Mouse (Mus musculus): ENCODE results near the gene P2ry14.
"Not testable (repeated sequence)": the region's sequence is repeated elsewhere in the genome, so short reads cannot be mapped to it uniquely, and the experiment has no call there.

P2ry14 gene

DNA sequence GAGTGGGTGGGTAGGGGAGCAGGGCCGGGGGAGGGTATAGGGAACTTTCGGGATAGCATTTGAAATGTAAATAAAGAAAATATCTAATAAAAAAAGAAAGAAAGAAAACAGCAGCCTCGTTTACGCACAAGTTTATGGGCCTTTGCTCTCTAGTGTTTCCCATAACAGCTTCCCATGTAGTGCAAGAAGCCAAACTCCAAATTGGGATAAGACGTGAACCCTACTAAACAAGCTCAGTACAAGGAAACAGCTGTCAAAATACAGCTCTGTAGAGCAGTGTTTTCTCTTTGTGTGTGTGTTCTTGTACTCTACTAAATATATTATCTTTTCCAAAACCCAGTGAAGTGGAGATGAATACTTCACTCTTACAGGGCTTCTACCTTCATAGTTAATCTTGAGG, 8.2 kb downstream of the P2ry14 start:
- no peak for DNase-seq (ENCODE audit: low read depth, low spot score)

DNA sequence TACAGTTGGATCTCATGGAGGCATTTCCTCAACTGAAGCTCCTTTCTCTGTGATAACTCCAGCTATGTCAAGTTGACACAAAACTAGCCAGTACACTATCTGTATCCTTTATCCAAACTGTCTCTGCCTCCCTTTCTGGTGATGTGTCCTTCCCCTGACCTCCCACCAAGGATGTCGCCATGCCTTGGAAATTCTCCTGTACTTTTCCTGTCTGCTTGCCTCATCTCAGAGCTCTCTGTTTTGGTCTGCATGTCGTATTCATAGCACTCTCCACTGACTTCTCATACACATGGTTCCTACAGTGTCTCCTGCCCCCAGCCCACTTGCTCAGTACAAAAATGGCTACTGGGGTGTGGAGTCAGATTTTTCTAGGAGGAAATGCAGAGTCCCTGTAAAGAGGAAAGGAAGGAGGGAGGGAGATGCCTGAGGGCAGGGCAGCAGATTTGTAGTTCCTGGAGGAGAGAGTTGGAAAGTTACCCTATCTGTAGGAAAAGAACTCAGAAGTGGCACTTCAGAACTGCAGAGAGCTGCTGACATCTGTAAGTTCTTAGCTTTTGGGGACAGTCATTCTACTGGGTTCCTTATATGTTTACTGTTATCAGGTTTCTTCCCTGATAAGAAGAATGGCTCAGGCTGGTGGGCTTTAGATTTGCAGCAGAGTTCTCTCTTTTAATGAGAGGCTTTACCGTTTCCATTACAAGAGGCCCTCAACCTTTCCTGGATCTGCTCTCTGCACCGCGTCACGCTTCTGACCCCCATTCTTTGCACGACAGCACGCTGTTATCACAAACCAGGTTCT, 11.7 kb downstream of the P2ry14 start:
- DNase-seq (ENCODE audit: low read depth, low spot score) = no peak

DNA sequence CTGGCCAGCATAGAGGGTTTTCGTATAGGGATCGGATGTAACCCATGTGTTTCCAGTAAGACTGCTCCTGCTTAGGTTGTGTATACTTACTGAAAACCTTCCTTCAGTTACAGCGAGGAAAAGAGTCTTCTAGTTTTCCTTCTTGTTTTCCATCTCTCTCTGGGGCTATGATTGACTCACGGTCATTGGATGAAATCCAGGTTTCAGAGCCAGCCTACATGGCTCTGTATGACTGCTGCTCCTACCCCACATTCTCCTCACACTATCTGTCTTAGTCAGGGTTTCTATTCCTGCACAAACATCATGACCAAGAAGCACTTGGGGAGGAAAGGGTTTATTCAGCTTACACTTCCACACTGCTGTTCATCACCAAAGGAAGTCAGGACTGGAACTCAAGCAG, 12.5 kb downstream of the P2ry14 start:
- DNase-seq (ENCODE audit: low read depth, low spot score) = not testable (repeated sequence)

DNA sequence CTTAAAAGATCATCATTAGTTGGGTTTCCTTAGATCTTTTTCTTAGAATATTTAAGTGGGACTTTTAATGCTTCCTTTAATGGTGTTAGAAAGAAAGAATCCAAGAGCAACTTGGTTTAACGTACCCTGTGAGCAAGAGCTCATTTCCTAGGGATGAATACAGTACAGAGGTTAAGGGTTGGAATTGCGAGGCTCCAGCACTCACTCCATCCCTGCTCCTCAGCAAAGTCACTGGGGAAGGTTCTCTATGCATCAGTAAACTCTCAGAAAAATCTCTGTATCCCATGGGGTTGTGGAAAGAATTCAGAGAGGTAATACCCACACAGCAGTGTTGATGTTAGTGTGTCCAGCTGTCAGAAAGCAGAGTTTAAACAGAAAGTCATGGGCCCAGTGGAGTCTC, 13.3 kb downstream of the P2ry14 start:
- no peak for DNase-seq (ENCODE audit: low read depth, low spot score)

DNA sequence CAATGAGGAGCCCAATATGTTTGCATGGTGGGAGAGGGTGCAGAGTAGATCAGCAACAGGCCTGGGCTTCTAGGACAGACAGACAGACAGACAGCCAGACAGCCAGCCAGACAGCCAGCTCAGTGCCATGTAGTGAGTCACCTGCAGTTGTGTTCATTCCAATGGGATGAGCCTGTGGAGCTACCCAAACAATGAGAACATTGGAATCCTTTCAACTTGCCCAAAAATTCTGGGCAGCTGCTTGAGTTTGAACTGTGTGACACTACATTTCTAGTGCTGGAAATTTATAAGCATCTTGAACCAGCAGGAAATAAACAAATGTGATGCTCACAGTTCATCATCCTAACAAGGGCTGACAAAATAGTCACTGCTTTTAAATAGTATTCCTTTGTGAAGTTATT, 13.8 kb downstream of the P2ry14 start:
- no peak for DNase-seq (ENCODE audit: low read depth, low spot score)

DNA sequence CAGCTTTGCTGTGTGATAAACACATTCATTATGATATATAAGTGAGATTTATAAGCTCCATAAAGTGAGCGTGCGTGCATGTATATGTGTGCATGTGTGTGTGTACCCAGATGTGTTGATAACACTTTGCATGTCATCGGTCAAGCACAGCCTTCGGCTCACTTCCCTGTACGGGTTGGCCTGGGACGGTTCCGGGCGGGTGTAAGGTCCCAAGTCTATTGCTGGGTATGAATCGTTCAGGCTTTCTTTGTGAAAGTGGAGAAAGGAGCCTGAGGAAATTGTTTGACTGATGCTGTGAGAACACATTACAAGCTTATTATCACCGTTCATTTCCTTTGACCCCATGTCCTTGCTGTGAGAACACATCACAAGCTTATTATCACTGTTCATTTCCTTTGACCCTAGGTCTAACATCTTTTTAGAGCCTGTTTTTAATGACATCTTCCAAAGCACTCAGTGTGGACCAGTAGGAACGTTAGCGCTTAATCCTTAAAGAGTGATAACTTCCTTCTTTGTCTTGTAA, 14.4 kb downstream of the P2ry14 start:
- no peak for DNase-seq (ENCODE audit: low read depth, low spot score)

DNA sequence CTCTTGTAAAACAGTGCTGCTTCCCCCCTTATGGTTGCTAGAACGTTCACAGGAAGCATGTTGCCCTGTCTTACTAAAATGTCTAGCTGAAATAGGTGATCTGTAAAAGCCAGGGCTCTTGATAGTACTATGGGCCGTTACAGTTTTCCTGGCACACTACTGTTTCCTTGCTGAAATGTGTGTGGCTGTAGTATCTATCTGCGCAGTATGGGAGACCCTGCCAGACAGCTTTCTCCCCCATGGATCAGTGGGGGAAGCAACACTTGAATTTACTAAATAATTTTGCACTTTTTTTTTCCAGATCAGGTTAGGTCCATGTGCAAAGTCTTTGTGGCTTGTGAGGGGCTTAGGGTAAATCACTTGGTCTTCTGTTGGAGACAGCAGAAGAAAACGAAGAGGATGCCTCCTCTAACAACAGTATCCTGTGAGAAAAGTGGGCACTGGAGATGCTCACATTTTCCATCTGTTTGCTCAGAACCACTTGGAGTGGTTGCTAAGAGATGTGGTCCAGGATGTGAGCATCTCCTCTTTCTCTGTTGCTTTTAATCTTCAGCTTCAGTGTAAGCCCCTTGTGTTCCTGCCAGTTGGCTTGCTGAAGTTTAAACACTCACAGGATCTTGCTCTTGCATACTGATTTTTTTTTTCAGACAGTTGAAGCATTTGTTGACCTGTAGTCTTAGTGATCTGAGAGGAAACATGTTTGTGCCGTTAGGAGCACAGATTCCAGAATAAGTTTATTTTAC, 17.3 kb downstream of the P2ry14 start:
- no peak for DNase-seq (ENCODE audit: low read depth, low spot score)

DNA sequence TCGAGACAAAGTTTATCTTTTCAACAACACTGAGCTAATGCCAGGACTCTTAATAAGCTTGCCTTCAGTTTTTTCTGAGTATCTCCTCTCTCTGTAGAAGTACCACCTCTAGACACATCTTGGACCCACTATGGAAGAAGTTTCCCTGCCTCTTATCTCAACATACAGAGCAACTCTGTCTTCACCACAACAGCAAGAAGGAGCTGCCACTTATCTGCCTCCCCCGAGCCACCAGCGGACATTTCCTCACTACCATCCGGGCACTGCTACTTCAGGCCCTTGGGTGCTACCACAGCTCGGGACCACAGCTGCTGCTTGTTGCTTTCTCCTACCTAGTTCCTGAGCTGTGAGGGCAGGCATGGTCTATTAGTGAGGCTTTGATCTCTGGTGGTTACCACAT, 20.2 kb downstream of the P2ry14 start:
- no peak for DNase-seq (ENCODE audit: low read depth, low spot score)

DNA sequence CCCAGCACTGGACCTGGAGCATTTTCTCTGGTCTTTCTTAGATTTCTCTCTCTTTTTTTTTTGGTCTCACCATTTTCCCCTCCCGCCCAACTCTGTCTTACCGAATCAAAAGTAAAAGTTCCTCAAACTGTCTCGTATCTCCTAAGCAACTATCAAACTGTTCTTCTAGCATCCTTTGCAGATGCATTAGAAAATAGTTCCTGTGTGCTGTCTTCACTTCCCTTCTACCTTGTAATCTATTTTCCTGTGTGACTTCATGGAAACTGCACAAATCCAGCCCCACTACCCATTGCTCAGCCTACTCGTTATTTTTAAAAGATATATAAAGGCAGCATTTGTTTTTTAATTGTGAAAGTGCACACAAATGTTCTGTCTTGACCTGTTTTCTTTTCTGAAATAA, 21.5 kb downstream of the P2ry14 start:
- DNase-seq (ENCODE audit: low read depth, low spot score) = no peak

DNA sequence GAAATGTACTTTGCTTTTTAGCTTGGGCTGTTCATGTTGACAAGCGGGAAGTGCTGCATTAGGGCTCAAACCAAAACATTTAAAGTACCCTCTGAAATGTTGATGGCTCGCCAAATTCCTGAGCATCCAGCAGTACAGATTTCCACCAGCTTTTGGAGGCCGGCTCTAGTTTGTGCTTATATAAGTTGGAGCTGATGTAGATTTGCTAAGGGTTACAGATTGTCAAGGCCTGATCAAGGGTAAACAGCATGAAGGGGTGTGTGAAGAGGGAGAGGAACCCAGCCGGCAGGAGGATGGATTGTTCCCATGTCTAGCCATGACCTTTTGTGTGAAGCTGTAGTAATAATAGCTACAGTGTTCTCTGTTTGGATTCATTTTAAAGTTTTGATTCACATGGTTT, 22.3 kb downstream of the P2ry14 start:
- DNase-seq (ENCODE audit: low read depth, low spot score) = no peak

DNA sequence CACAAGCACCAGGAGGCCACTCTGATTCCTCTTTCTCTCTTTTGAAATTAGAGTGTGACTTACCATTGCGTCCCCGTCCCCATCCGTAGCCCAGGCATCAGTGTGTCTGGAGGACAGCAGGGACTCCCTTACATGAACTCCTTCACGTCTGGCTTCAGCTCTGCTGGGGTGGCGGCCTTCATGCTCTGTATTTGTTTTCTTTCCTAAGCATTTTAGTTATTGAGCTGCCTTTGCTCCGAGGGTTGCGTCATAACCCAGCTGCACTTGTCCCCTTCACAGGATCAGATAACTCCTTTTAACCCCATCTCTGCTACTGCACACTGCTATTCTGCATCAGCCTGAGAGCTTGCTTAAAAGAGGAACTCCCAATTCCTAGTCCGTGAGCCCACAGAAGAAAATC, 23.0 kb downstream of the P2ry14 start:
- no peak for DNase-seq (ENCODE audit: low read depth, low spot score)

DNA sequence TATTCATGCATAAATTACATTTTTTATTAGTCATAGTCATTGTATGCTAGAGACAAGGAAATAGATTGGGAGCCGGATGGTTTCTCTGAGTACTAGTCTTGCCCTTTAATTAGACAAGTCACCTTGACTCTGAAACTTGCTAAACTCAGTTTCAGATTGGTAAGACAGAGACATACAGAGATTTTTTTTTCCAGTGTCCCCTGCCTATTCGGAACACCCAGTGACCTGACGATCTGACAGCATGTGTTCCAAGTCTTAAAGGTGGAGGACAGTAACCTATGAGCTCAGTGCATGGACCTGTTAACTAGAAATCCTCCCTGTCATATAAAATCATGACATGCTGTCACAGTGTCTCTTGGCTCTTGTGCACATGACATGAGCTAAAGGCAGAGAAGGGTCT, 23.9 kb downstream of the P2ry14 start:
- DNase-seq (ENCODE audit: low read depth, low spot score) = no peak

DNA sequence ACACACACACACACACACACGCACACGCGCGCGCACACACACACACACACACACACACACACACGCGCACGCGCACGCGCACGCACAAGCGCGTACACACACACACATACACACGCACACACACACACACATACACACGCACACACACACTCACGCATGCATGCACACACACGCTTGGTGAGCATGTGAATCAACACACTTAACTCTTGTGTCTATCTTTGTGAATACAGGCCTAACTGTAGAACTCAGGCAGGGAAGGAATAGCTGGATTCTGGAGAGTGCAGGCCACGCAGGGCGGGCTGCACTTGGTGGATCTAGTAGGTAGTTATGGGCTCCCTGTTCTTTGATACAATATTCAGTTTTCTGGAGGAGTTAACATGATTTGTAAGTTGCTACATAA, 24.7 kb downstream of the P2ry14 start:
- DNase-seq (ENCODE audit: low read depth, low spot score) = no peak

DNA sequence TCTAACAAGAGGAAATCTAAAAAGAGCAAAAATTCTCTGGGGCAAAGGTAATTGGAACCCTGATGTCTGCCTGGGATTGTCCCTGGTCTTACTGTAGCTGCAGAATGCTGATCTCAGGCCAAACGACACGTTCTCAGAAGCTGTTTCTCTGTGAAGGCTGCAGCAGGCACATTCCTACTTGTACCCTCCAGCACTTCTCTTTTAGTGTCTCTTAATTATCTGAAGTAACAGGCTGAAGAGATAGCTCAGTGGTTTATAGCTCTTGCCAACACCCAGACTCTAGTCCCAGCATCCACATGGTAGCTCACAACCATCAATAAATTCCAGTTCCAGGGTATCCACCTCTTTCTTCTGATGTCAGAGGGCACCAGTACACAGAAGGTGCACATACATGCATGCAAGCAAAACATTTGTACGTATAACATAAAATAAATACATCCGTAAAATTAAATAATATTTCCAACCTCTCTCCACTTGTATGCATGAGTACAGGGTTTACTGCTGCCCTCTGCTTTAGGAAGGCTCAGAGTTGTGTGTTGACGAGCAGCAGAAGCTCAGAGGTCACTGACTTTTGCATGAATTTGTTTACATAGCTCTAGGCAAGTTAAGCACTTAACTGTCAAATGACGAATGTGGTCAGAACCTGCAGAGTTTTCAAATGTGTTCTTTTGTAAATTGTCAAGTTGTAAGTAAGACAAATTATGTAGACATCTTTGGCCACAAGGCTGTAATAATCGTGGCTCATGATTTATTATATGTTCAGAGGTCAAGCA, 27.4 kb downstream of the P2ry14 start:
- DNase-seq (ENCODE audit: low read depth, low spot score) = no peak

DNA sequence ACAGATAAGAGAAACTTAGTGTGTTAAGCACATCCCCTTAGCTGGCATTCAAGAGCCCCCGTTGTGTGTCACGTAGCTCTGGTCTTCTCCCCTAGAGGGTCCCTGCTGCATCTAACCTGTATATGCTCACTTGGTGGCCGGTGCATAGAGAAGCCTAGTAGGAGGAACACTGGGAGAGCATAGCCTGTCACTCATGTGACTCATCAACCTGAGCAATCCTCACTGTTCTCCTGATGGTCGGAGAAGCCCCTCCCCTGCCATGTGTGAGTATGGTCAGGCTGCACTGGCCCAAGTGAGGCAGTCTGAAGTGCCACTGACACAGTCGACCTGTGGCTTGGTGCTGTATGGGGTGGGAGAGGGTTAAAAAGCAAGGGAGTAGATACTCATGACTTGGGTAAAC, 28.4 kb downstream of the P2ry14 start:
- DNase-seq (ENCODE audit: low read depth, low spot score) = no peak

DNA sequence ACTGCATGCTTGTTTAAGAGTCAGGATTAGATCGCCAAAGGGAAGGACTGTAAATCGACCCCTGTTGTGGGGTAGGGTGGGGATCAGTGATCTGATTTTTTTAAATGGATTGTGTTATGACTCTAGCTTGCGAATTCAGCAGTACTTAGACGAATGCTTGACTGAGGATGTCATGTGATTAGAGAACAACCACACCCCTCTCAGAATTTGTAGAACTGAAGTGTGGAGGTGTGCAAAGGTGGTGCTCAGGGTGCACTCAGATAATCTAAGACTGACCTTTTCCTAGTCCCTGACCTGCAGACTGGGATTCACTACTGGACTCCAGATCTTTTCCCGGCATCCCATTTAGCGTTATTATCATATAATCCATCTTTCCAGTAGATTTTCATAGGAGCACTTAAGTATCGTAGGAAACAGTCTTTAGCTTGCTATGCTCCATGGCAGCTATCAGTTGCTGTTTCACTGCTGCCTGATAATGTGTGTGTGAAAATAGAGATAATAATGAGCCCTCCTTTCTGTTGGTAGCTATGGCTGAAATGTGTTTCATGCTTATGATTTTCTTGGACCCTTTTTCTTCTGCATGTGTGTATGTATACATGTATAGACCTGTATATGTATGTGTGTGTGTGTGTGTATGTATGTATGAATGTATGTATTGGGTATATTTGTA, 31.5 kb downstream of the P2ry14 start:
- DNase-seq (ENCODE audit: low read depth, low spot score) = no peak

DNA sequence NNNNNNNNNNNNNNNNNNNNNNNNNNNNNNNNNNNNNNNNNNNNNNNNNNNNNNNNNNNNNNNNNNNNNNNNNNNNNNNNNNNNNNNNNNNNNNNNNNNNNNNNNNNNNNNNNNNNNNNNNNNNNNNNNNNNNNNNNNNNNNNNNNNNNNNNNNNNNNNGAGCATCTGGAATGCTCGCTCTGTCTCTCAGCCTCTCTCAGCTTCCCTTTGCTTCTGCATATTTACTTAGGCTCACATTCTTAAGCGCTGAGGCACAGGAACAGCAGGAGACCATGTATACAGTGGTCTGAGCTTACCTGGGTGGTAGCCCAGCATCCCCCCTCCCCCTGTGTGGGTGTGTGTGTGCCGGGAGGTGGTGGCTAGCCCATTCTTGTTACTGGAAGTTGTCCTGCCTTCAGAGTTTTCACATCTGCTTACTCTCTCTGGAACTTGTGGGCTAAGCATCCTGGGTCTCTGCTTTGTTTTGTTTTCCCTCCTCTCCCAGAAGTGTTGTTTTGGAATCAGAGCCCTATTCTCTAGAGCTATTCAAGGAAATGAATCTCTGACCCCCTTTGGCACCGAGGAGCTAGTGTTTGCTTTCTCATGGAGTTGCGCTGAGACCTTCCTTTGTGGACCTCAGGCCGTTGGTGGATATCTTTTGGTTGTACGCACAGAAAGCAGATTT, 32.2 kb downstream of the P2ry14 start:
- DNase-seq (ENCODE audit: low read depth, low spot score) = no peak

DNA sequence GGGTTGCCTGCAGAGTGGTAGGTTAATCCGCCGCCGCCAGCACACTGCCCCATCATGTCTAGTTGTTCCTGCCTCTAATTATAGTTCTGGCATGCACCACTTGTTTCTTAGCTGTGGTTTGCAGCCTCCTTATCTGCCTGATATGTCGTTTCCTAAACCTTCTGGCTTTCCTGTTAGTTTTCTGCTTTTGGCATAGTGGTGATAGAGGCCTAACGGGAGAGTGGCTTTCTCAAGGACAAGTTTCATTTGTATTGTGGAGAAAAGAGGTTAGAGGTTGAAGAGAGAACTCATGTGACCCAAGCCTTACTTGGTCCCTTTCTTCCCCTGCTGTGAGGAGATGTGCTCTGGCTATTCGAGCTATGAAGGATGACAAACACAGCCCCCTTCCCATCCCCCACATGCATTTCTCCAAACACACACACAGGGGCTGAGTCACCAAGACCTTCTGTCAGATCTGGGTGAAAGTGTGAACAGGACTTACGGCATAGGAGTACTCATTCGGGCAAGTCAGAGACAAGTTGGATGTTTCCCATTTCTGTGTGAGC, 39.4 kb downstream of the P2ry14 start:
- DNase-seq (ENCODE audit: low read depth, low spot score) = no peak

DNA sequence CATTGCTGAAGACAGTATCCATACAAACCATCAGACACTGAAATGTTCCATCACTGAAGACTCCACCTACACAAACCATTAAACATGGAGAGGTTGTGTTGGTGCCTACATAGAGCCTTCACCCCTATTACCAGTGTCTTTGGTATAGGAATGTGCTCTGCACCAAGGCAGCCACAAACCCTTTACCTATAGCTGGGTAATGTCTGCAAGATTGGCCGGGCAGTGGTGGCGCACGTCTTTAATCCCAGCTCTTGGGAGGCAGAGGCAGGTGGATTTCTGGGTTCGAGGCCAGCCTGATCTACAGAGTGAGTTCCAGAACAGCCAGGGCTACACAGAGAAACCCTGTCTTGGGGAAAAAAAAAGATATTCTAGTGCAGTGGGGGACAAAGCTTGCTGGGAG, 40.1 kb downstream of the P2ry14 start:
- DNase-seq (ENCODE audit: low read depth, low spot score) = not testable (repeated sequence)

DNA sequence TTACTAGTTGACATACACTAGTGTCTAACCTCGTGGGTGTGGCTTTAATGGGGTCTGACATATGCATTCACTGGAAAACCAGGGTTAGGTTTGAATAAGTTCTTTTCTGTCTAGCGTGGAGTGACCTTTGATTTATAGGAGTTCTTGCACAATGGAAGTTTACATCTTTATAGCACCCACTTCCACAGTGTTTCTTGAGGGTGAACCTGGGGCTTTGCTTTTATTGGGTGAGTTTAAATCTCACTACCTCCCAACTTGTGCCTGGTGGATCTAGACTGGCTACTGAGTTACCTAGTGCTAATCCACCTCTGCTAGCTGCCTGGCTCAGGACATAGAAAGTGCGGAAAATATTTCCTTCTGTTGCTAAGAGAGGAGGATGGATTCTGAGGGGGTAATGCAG, 41.5 kb downstream of the P2ry14 start:
- no peak for DNase-seq (ENCODE audit: low read depth, low spot score)

DNA sequence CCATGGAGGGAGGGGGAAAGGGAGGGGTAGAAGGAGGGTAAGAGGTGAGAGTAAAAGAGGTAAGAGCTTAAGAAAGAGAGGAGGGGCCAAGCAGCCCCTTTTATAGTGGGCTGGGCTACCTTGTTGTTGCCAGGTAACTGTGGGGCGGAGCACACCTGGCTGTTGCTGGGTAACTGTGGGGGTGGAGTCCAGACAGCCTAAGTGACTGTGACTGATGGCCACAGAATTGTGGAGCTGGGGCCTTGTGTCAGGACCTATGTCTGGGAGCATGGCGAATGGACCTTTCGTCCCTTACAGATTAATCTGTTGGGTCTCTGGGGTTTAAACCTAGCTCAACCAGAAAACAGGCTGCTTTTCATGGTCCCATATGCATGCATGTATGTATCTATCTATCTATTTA, 43.6 kb downstream of the P2ry14 start:
- not testable (repeated sequence) for DNase-seq (ENCODE audit: low read depth, low spot score)
